Mouse (Mus musculus) ovary, postnatal 10 days (tissue): ENCODE results near the gene Csdc2.
"Not testable (repeated sequence)": the region's sequence is repeated elsewhere in the genome, so short reads cannot be mapped to it uniquely, and the experiment has no call there.

Experiments used
- DNase-seq: peaks from one replicate; pipeline ENCODE4 v3.0.0; 2022; ENCODE audit warnings: low spot score

Gene Csdc2

DNA sequence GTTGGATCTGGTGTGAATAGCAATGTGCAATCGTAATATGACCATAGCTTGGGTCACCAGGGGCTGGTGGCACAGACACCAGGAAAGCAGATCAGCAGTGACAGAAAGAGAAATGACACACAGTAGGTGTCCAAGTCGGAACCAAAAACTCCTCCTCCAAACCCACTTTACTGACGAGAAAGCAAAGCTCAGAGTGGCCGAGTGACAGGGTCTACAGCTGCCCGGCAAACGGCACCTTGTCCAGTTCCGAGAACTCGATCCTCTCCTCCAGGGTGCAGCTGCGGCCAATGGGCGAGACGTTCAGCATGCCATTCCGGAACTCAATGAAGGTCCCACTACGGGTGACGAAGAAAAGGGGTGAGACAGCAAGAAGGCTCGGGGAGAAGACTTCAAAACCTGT is 18.9 kb downstream of the Csdc2 start:
- no peak for DNase-seq

DNA sequence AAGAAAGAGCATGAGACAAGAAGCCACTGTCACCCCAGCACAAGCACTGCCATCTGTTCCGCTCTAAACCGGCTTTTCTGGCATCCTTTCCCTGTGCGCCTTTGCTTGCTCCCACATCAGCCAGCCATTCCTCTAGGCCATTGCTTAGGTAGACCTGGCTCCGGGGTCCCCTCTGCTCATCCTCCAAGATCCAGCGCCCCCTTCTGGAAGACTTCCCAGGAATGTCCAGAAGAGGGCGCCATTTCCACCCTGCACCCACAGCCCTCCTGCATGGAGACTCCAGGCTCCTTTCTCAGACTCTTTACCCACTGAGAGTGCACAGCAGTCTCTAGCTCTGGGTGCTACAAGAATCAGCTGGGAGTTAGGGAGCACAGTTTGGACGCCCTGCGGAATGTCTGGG is 19.9 kb downstream of the Csdc2 start:
- DNase-seq, result no peak

DNA sequence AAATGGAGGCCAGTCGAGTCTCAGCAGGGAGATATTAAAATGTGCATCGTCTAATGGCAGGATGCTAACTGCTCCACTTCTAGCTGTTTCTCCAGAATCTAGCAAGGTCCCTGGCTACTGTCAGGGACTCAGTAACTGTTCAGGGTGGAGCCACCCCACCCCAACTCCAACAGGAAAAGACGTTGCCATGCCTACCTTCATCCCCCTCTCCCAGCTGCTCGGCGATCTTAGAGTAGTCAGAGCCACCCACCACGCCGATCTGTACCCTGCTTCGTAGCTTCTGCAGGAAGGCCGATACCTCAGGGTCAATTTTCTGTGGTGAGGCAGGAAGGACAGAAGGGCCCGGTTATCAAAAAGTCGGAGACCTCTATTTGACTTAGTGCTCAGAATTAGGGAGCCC is 21.0 kb downstream of the Csdc2 start:
- DNase-seq, result no peak

DNA sequence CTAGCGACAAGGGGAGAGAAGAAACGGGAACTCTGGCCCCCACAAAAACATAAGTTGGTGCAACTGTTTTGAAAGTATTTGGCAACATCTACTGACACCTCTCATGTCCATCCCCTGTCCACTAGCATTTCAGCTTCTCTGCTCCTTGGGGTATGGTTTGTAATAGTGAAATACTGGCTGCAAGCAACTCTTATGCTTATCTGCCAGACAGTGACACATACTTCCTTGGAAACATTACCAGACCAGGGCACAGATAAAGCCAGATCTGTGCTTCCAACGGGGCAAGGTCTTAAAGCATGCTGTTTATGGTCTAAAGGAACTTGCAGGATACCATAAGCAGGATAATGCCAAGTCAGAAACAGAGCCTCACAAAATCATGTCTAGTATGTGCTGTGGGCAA is 22.3 kb downstream of the Csdc2 start:
- DNase-seq, result no peak

DNA sequence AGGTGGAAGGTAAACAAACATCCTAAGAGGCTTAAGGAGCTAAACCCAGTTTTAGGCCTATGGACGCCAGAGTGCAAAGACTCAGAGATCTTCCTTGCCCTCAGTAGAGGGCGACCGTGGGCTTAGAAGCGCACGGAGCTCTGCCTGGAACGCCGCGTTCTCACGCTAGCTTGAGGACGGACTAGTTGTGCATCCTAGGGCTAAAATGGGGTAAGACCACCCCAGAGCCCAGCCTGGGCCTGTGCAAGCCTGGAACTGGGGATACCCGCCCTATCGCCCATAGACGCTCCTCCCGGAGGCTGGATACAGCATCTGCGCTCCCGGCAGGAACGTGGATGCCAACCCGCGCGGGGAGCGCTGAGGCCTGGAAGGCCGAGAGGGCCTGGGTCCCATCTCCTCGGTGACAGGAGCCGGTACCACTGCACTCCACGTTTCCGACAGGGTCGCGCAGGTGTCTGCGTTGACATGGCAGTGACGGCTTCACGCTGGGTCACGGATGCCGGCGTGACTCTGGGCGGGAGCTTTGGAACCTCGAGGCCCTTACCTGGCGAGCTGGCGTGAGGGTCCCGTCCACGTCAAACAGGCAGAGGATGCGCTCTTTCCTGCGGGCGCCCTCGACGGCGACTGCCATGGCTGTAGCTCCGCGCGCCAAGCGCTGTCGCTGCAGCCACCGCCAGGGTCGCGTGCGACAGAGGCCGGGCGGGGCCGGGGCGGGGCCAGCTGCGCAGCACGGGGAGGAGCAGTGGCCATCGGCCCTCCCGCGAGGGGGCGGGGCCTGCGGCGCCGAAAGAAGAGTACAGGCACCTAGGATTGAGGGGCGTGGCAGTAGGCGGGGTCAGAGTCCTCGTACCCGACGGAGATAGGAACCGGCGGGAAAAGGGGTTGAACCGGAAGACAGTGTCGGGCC is 23.9 kb downstream of the Csdc2 start, which contains the start of gene Pmm1:
TSS of gene Pmm1 (minus strand) at position 760 of the 907 bp plus-strand sequence.
- DNase-seq, result peak; percentile 84

DNA sequence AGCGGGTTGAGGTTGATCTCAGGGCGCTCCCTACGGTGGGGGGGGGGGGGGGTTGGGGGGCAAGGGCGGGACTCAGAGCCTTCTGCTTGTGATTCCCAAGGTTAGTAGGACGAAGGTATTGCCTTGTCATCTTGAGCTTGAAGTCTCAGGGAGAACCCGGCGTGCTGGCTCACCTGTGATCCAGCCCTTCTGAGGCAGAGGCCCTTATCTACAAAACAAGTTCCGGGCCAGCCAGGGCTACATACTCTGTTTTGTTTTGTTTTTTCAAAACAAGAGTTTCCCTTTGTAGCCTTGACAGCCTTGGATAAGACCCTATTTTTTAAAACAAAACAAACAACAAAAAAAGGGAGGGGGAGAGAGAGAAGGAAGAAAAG is 24.5 kb downstream of the Csdc2 start:
- DNase-seq, result no peak

DNA sequence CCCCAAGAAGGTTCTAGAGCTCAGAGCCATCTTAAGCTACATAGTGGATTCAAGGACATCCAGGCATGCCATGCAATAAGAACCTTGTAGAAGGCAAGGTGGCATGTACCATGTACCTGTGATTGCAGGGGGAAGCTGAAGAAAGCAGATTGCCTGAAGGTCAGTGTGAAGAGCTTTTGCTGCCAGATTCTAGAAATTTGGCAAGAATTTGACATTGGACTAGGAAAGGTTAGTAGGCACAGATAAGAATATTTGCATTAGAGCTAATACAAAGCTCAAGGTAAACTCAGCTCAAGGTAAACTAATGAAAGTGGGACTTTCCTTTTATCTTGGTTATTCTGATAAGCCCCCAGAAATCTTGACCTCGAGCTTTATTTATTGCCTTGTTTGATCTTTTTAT is 27.7 kb downstream of the Csdc2 start:
- DNase-seq, result no peak

DNA sequence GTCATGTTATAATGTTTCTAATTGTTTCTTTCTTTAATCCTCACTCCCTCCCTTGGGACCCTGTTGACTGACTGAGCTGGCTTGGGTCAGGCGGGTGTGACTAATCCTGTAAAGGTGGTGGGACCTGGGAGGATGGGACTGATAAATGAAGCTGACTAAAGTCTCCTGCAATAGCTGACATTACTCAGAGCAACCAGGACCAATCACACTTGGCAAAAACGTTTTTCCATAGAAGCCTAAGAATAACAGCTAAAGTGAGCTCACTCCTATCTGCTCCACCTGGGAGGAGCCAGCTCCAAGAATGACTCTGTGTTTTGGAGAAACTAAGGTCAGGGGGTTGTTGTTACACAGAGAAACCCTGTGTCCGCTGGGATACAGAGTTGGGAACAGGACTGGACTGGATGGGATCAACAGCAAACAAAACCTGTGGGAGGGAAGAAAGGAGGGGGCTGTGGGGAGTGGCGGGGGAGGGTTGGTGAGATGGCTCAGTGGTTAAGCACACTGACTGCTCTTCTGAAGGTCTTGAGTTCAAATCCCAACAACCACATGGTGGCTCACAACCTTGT is 28.5 kb downstream of the Csdc2 start:
- no peak for DNase-seq

DNA sequence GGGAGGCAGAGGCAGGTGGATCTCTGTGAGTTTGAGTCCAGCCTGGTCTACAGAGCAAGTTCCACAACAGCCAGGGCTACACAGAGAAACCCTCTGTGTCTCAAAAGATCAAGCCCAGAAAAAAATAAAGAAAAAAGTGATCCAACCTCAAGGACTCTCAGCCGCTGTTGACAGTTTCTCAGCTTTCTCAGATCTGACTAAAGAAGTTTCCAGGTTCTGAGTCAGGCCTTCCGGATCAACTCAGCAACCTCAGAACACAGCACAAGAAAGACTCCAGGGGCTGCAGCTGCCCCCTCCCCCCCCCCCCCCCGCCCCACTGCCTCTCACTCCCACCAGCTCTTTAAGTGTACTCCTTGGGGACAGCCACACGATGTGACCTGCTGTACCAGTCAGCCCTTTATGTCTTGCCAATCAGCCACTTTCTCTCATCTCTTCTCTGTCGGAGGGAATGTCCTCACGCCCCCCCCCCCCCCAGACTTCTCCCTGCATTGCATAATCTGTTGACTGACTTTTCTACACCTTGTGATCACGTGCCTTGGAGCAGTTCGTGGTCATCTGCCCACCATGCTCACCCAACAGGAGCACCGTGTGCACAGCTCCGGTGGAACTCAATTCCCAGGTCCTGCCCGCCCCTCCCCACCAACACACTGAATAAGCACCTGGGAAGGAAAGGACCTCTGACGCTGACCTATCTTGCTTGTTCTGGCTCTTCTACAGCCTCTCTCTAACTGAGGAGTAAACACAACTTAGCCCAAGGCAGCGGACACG is 29.7 kb downstream of the Csdc2 start:
- DNase-seq, result no peak

DNA sequence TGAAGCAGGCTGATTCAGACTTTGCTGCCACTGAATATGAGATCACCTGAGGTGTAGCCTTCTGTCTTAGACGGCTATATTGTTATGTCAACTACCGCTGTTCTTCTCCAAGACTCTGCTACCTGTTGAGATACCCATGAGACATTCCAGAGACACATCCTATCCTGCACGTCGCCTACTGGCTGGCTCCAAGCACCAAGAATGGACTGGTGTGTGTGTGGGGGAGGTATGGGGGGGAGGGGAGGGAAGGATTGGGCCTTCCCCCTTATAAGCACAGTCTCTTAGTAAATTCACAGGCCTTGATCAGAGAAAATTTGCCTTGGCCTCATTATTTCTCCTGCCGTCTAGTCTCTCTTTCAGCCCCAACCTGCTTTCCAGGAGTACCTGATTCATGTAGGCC is 31.3 kb downstream of the Csdc2 start:
- no peak for DNase-seq

DNA sequence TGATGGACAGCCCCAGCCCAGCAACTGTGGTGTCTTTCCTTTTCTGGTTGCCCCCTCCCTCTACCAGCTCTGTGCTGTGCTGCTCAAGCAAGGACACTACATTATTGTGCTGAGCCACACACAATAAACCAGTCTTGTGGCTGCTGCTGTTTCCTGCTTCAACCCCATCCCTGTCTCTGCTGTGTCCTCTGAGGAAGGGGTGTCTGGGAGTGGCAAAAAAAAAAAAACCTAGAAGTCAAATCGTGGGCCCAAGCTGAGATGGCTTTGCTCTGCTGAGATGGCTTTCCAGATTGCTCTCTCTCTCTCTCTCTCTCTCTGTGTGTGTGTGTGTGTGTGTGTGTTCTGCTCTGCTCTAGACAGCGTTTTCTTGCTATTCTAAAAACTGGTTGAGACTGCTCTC is 31.9 kb downstream of the Csdc2 start:
- DNase-seq, result no peak

DNA sequence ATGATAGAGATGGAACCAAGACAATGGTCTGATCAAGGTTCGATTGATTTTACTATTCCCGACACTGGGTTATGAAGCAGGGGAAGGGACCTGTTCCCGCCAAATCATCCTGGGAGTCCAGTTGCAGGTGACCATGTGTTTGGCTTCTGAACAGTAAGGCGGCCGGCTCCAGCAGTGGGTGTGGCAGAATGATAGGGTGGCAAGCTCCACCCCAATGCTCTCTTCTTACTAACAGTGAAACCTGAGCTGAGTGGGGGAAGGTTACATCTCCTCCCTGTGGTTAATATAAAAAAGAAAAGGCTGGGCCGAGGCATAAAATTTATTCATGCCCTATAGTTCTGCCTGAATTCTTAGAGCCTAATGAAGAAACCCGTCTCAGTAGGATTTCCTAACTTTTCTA is 32.6 kb downstream of the Csdc2 start:
- no peak for DNase-seq

DNA sequence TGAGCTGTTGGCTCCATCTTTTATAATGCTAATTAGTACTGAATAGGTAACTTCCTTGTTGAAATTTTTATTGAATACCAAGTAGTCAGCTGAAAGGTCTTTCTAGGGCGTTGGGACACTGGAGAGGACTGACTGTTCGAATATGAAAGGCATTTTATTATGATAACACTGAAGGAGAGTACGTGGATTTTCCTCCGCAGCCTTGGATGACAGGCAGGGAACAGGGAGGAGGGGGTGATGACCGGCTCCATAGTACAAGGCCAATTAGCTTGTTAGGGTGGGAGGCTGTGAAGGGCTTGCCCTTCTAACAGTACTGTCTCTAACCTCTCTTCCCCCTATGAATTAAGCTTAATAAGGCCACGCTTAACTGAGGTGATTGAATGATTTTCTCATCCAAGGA is 33.1 kb downstream of the Csdc2 start:
- not testable (repeated sequence) for DNase-seq

DNA sequence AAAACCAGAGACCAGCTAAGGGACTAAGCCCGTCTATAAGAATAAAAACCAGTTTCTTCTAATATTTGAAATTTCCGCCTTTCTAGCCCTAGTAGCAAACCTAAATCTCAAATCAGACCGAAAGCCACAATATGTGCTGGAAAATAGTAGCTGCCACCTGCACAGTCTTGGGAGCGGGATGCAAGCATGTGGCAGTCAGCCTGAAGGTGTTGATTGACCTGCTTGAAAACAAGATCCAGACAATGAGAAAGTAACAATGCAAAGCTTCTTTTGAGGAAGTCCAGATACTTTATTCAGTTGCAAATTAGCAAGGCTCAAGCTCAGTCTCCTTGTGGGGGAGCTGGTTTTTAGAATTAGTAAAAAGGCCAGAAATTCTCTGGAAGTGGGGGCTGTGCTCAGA is 33.9 kb downstream of the Csdc2 start:
- DNase-seq, result not testable (repeated sequence)

DNA sequence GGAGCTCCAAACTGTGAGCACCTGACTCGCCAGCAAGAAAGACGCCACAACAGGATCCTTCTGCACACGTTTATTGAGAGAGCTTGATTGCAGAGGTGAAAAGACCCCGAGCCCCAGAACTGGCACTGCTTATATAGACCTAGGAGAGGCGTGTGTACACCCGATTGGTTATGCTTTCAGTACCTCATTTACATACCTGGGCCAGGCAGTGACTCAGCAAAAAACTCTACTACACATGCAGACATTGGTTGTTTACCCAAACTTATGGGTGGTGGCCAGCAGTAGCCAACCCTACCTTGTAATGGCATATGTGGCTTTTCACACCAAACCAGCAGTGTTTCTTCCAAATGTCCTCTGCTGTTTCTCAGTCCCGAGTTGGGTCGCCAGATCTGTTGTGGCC is 38.6 kb downstream of the Csdc2 start:
- DNase-seq, result not testable (repeated sequence)

DNA sequence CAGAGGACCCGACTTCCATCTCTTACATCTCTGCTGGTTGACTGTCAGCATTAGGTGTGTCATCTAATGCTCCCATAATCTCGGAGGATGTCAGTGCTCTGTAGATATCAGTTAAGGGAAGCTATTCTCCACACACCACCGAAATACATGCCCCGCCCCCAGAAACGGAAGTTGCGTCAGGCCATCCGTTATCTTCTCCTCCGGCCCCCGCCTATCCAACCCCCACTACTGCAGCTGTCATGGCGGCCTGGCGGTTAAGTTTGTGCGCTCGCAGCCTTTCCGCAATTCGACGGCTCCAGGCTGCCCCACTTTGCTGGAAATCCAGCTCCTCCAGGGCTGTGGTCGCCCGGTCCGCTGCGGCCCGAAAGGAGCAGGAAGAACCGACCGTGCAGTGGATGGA is 43.8 kb downstream of the Csdc2 start, which contains the start of gene 1700029P11Rik:
TSS of gene 1700029P11Rik (plus strand) at position 220 of the 400 bp plus-strand sequence.
- DNase-seq, result no peak

DNA sequence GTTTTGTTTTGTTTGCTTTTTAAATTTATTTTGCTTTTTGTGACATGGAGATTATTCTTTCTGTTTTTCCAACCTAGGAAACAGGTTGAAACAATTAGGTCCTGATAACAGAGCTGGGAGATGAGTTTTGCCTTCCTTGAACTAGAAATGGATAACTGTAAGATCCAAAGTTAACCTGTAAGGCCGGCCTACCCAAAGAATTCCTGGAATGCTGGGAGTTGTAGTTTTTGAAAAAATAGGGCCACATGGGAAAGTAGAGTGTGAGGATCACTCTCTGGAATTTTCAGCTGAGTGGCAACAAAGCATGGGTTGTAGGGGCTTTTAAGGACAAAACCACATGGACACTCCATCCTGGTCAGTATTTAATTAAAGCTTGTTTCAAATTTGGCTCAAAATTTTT is 45.6 kb downstream of the Csdc2 start:
- DNase-seq, result no peak

DNA sequence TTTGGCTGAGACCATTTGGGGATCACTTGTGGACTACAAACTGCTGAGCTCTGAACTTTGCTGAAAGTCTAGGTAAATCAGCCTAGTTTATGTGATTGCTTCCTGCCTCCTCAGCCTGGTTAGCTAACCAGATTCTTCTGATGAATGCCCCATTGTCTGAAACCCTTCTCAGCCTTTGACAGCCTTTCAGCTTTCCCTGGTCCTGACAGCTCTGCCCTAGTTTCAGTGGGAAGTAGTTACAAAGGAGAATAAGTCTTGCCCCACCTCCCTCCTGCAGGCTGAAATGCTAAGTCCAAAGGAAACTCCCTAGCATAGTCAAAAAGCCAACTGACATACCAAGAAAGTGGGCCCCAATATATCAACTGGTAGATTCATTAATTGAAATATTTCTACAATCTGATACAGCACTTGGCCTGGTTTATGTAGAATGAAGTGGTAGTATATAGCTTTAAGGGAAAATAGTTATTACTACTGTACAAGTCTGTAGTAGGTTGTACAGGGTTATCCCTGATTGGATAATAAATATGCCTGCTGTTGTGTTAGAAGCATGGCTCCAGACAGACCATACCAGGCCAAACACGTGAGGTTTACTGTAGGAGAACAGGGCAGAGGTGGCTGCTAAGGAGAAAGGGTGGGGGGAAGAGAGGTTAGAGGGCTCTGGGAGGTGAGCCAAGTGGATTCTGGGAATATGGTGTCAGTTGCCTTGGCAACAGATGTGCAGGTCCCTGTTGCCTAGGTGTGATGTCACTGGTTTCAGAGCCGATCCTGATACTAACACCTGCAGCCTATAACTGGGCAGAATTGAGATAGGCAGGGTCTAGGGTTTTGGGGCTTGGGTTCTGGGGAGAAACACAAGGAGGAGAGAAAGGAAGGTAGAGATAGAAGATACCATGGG is 49.0 kb downstream of the Csdc2 start:
- no peak for DNase-seq

DNA sequence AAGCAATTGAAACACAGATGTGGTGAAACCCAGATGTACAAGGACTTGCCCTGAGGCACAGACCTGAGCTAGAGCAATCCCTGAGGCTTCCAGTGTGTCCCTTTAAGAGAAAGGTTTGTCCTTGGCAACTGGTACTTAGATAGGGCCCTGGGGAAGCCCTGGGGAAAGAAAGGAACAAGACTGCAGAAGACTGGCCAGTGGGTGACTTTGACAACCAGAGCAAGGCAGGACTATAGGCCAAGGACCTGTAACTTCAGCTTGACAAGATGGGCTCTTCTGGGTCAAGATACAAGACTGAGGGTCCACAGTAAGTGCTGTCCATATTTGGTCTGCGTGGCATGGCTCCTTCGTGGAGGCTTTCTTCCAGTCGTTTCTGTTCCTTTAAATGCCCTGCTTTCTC is 51.1 kb downstream of the Csdc2 start, which contains the start of gene Xrcc6:
TSS of gene Xrcc6 (plus strand) at position 190 of the 400 bp plus-strand sequence.
- no peak for DNase-seq

DNA sequence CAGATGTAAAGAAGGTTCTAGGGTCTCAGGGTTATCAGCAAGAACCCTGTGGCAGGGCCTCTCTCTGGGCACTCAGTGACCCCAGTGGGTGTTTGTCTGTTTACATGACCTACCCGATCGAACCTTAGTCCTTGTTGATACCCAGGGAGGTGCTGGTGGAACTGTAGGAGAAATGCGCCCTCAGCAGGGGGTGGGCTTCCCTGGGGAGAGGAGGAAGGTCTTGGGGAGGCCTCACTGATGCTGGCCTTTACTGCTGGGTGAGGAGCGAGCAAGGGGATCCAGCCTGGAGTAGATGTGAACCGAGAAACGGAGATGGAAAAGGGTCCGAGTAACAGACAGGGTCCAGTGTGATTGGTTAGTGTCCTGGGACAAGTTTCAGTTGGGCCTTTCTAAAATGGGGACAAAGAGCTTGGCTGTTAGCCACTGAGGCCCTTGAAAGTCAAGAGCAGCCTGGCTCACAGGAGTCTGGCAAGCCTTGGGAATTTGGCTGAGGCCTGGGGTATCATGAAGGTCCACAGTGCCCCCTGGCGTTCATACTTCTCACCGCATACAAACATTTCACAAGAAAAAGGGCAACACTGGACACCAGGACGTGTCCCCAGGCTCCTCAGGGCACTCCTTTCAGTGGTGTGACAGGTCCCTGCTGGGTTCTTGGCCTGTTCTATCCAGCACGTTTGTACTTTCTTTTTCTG is 53.0 kb downstream of the Csdc2 start:
- peak; percentile 79 for DNase-seq

DNA sequence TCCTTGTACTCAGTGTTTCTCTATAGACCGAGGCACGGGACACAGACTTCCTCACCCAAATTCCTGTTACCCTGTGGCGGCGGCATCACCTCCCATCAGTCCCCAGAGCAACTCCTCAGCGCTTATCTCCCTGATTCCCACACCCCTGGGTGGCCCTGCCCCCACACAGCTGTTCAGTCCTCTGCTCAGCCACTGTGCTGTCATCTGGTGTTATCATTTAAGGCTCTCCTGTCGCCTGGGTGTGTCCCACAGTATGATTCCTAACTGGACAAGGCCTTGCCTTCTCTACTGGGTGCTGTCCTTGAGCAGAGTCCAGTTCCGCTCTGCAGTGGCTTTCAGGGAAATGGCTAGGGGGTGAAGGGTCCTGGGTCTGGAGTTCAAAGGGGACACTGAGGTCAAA is 54.0 kb downstream of the Csdc2 start:
- DNase-seq, result no peak
